Mouse (Mus musculus) liver, adult 2 months (tissue): Measurements from ENCODE around the gene Fxyd2. TPM values are rescaled to one million over a fixed set of nuclear protein-coding genes. Genes with fewer than 3 reads are reported as not detected.

Experiments
- DNase-seq: peaks from one replicate; pipeline ENCODE4 v3.0.0-alpha.2; 2011; ENCODE audit warnings: low read depth, low spot score; ENCODE audit errors: extremely low read depth
- H3K27ac ChIP-seq: fragments of 200-500 bp; replicated peaks from 2 replicates; pipeline ENCODE4 v1.5.1; 2012; ENCODE audit warnings: low read depth, mild to moderate bottlenecking, control low read depth, inconsistent platforms, low read length; ENCODE audit not compliant: insufficient read depth
- H3K27me3 ChIP-seq: fragments of 200-500 bp; 2 replicates; pipeline ENCODE4 v1.6.1; 2012; ENCODE audit warnings: mild to moderate bottlenecking, moderate library complexity, low read length, inconsistent platforms; ENCODE audit not compliant: control insufficient read depth, insufficient read depth
- H3K36me3 ChIP-seq: fragments of 200-500 bp; 2 replicates; pipeline ENCODE4 v1.6.1; 2012; ENCODE audit warnings: low read length, inconsistent platforms; ENCODE audit not compliant: control insufficient read depth, insufficient read depth
- H3K4me1 ChIP-seq: fragments of 200-500 bp; 2 replicates; pipeline ENCODE4 v1.6.1; 2011; ENCODE audit warnings: low read length; ENCODE audit not compliant: control insufficient read depth, insufficient read depth
- H3K4me3 ChIP-seq: fragments of 200-500 bp; 2 replicates; pipeline ENCODE4 v1.5.1; 2011; ENCODE audit warnings: low read depth, mild to moderate bottlenecking, control low read depth, low read length, moderate library complexity; ENCODE audit not compliant: insufficient read depth
- H3K79me2 ChIP-seq: fragments of 200-500 bp; 2 replicates; pipeline ENCODE4 v1.6.1; 2012; ENCODE audit warnings: inconsistent platforms, mild to moderate bottlenecking, low read length, moderate library complexity; ENCODE audit not compliant: control insufficient read depth, insufficient read depth
- H3K9ac ChIP-seq: fragments of 200-500 bp; 2 replicates; pipeline ENCODE4 v1.6.1; 2012; ENCODE audit warnings: low read depth, mild to moderate bottlenecking, control low read depth, inconsistent platforms, low read length
- CTCF ChIP-seq: fragments of 200-500 bp; IDR thresholded peaks from 2 replicates; pipeline ENCODE4 v1.5.1; 2011; ENCODE audit warnings: low read depth, low read length, control low read depth
- POLR2A ChIP-seq: fragments of 200-500 bp; IDR thresholded peaks from 2 replicates; pipeline ENCODE4 v1.6.1; 2011; ENCODE audit warnings: low read length, control low read depth; ENCODE audit not compliant: insufficient read depth; ENCODE audit errors: extremely low read depth
- WGBS: fragments of 180-500 bp; shearing (Covaris S2); methylation state at CpG from one replicate; pipeline ENCODE4 v1.1.7; 2018; 5-methylcytosine and 5-hydroxymethylcytosine counted together
- polyA plus RNA-seq: library from polyadenylated mRNA; depleted of rRNA; stranded (reverse); fragments of >200 nt; gene quantifications from 2 replicates; pipeline ENCODE4 v1.2.3, GENCODE M21; 2012
- total RNA-seq: library from RNA; depleted of rRNA; stranded (reverse); fragments of >200 nt; gene quantifications from 2 replicates; pipeline ENCODE4 v1.2.3, GENCODE M21; 2014

Fxyd2 gene
- total and polyA plus RNA-seq, 2 experiments: 0.29 TPM; not detected in 1

GRCm38 (mm10) chr9:45440083-45440784, 40.8 kb downstream of the Fxyd2 start:
- WGBS: 68% methylated on average over 16 of the region's 16 CpGs
- no peak overlapping the region for H3K9ac ChIP-seq
- H3K27me3 ChIP-seq: no peaks in the 10 kb centered on the region
- H3K27ac ChIP-seq: no peak overlapping the region
- H3K4me1 ChIP-seq: no peaks in the 10 kb centered on the region
- no peak overlapping the region for H3K4me3 ChIP-seq
- H3K79me2 ChIP-seq: no peaks in the 10 kb centered on the region
- no peak for DNase-seq
- TF ChIP-seq CTCF (no peak), POLR2A (no peak)
- no peaks in the 10 kb centered on the region for H3K36me3 ChIP-seq

- 71% methylated on average over 5 of the region's 5 CpGs for WGBS
- Histone ChIP-seq H3K4me1 (no peaks in the 10 kb centered on the region), H3K27ac (no peak overlapping the region), H3K79me2 (no peaks in the 10 kb centered on the region), H3K4me3 (no peak overlapping the region), H3K36me3 (no peaks in the 10 kb centered on the region), H3K9ac (no peak overlapping the region), H3K27me3 (no peaks in the 10 kb centered on the region)
- TF ChIP-seq CTCF (no peak), POLR2A (no peak)
- DNase-seq: no peak
Observed at GRCm38 (mm10) chr9:45444251-45444798, 44.9 kb downstream of the Fxyd2 start.

GRCm38 (mm10) chr9:45449658-45450057, 50.2 kb downstream of the Fxyd2 start:
- H3K4me3 ChIP-seq: no peak overlapping the region
- no peaks in the 10 kb centered on the region for H3K36me3 ChIP-seq
- H3K4me1 ChIP-seq: no peaks in the 10 kb centered on the region
- H3K27me3 ChIP-seq: no peaks in the 10 kb centered on the region
- no peak overlapping the region for H3K27ac ChIP-seq
- WGBS: 81% methylated on average over 4 of the region's 4 CpGs
- H3K9ac ChIP-seq: no peak overlapping the region
- no peak for DNase-seq
- no peaks in the 10 kb centered on the region for H3K79me2 ChIP-seq
- no peak for TF ChIP-seq POLR2A
- no peak for TF ChIP-seq CTCF

- TF ChIP-seq POLR2A: no peak
- no peak for TF ChIP-seq CTCF
Observed at GRCm38 (mm10) chr9:45451346-45451745, 51.9 kb downstream of the Fxyd2 start.

GRCm38 (mm10) chr9:45454032-45454431, 54.6 kb downstream of the Fxyd2 start:
- Histone ChIP-seq H3K27me3 (no peaks in the 10 kb centered on the region), H3K4me1 (no peaks in the 10 kb centered on the region), H3K36me3 (no peaks in the 10 kb centered on the region), H3K27ac (no peak overlapping the region), H3K4me3 (no peak overlapping the region), H3K79me2 (no peaks in the 10 kb centered on the region), H3K9ac (no peak overlapping the region)
- TF ChIP-seq CTCF (no peak), POLR2A (no peak)
- no peak for DNase-seq
- 82% methylated on average over 10 of the region's 10 CpGs for WGBS

More at GRCm38 (mm10) chr9:45451346-45451745, 51.9 kb downstream of the Fxyd2 start:
- H3K79me2 ChIP-seq: no peaks in the 10 kb centered on the region
- WGBS: 83% methylated on average over 4 of the region's 4 CpGs
- H3K27ac ChIP-seq: no peak overlapping the region
- no peaks in the 10 kb centered on the region for H3K36me3 ChIP-seq
- H3K4me3 ChIP-seq: no peak overlapping the region
- no peaks in the 10 kb centered on the region for H3K4me1 ChIP-seq
- H3K27me3 ChIP-seq: no peaks in the 10 kb centered on the region
- no peak for DNase-seq
- H3K9ac ChIP-seq: no peak overlapping the region
